Mouse (Mus musculus) pancreas, adult 10 weeks (tissue): ENCODE results near the gene Nrbf2. TPM values are rescaled to one million over a fixed set of nuclear protein-coding genes. Genes with fewer than 3 reads are reported as not detected.

Experiments used
- polyA plus RNA-seq: library from polyadenylated mRNA; stranded (reverse); fragments of 350-450 nt; fragmentation: Illumina TruSeq; extraction: RNeasy Lipid Tissue Mini Kit (QIAGEN cat#74804); gene quantifications from one replicate; pipeline ENCODE4 v1.2.3, GENCODE M21; 2015; ENCODE audit warnings: low read depth, low replicate concordance; ENCODE audit not compliant: insufficient read depth

Nrbf2 gene
- polyA plus RNA-seq: 5.1 TPM

DNA sequence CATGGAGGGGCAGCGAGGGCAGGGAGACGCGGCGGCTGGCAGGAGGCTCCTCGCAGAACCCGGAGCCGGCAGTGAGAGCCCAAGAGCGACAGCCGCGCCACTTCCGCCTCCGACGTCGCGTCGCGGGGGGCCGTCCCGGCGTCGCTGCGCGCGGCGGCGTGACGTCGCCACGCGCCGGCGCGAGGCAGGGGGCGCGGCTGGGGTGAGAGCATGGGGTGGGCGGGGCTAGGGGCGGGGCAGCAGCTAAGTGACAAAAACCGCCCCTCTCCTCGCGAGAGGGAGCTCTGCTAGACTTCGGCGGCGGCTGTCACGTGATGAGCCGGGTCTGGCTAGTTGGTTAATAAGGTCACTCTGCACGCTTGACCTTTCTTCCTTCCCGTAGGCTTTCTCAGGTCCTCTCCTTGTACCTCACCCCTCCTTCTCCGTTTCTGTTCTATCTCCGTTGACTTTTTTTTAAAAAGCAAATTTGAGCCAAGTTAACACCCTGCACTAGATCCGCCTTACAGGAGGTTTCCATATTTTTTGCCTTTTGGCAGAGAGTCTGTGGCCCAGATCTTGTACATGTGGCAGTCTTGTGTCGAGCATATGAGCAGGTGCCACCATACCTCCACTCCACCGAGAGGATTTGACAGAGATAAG is at the start of gene Nrbf2:
Nrbf2 (minus strand) TSS at position 130 of the 639 bp plus-strand sequence.

Other genes starting within 250 kb of the Nrbf2 start
- 7.9 TPM for gene Jmjd1c, start 189.2 kb downstream of the Nrbf2 start, polyA plus RNA-seq
- gene Reep3, start 188.4 kb downstream of the Nrbf2 start, polyA plus RNA-seq: 7.5 TPM